Mouse (Mus musculus): ENCODE results near the gene Iqcg.

DNA sequence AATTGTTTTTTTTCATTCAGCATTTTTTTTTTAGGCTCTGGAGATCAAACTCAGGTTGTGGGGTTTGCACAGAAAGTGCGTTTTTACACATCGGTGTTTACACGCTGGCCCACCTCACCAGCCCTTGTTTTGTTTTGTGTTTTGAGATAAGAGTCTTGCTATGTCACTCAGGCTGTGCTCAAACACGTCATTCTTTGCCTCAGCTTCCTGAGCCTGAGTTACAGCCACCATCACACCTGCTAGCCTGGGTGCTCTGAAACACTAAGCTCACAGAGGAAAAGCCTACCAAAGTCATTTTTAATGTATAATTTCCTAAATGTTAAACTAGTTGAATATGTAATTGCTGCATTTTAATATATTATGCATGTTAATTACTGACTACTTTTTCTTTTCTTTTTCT is 74.6 kb downstream of the Iqcg start:
- TF ChIP-seq EP300 (IDR thresholded peaks at IDR 0.05; ENCODE audit: low read depth) (no peak), CTCF (IDR thresholded peaks at IDR 0.05; ENCODE audit: low read depth) (no peak)
